Mouse (Mus musculus): ENCODE data around the gene Klhl8. TPM values are rescaled to one million over a fixed set of nuclear protein-coding genes. Genes with fewer than 3 reads are reported as not detected.
A peak's percentile ranks its signal among the peaks of the same experiment; 100 is the strongest.
"Not testable (repeated sequence)": the region's sequence is repeated elsewhere in the genome, so short reads cannot be mapped to it uniquely, and the experiment has no call there.

Gene Klhl8
- 5.5 TPM for polyA plus RNA-seq (2021)

- CTCF ChIA-PET = interaction anchor here (0.9 to 4.7 kb wide), 4 partner anchors 9 to 28 kb away, joined by 3 to 36 read pairs (median 4); no protein-coding TSS in a partner anchor
- POLR2A ChIA-PET = interaction anchor here (0.6 to 1.0 kb wide), 3 partner anchors 9 to 66 kb away, joined by 3 to 4 read pairs (median 3); no protein-coding TSS in a partner anchor
- no peak for TF ChIP-seq CTCF (IDR thresholded peaks at IDR 0.05)
- in situ Hi-C loops (cut with MboI; ENCODE audit: low pct_unique_long_range_greater_than_20kb) = no loop called here
- H3K27me3 ChIP-seq = peaks cover 12% of the 10 kb centered on the region
- ATAC-seq = peak; percentile 92
- no peak for DNase-seq (ENCODE audit: low read depth, low spot score)
Measured at GRCm38 (mm10) chr5:103910748-103911409, at the start of gene Klhl8. Klhl8 (minus strand) TSS chr5:103911259.

GRCm38 (mm10) chr5:103954638-103955037 lies 43.6 kb upstream of the Klhl8 start:
- ChIA-PET CTCF (interaction anchor here (1.2 to 1.6 kb wide), 2 partner anchors 9 to 40 kb away, joined by 4 read pairs; no protein-coding TSS in a partner anchor), POLR2A (no interaction called here)

GRCm38 (mm10) chr5:103953135-103954083 lies 42.4 kb upstream of the Klhl8 start:
- POLR2A ChIA-PET = no interaction called here

More at GRCm38 (mm10) chr5:103954638-103955037, 43.6 kb upstream of the Klhl8 start:
- no peak for TF ChIP-seq CTCF (IDR thresholded peaks at IDR 0.05)
- DNase-seq (ENCODE audit: low read depth, low spot score) (no peak), ATAC-seq (no peak)
- H3K27me3 ChIP-seq = no peaks in the 10 kb centered on the region
- in situ Hi-C loops (cut with MboI; ENCODE audit: low pct_unique_long_range_greater_than_20kb) = no loop called here

GRCm38 (mm10) chr5:103950138-103950537 lies 39.1 kb upstream of the Klhl8 start:
- in situ Hi-C loops (cut with MboI; ENCODE audit: low pct_unique_long_range_greater_than_20kb); DNase-seq (ENCODE audit: low read depth, low spot score); ATAC-seq; H3K27me3 ChIP-seq; POLR2A ChIA-PET; CTCF ChIA-PET: not testable (repeated sequence)

More at GRCm38 (mm10) chr5:103953135-103954083, 42.4 kb upstream of the Klhl8 start:
- DNase-seq (ENCODE audit: low read depth, low spot score) = peak; percentile 47
- peak; percentile 47 for ATAC-seq
- no peak for TF ChIP-seq CTCF (IDR thresholded peaks at IDR 0.05)
- H3K27me3 ChIP-seq = no peaks in the 10 kb centered on the region
- in situ Hi-C loops (cut with MboI; ENCODE audit: low pct_unique_long_range_greater_than_20kb) = no loop called here
- CTCF ChIA-PET = interaction anchor here (1.6 kb wide), 1 partner anchor 8 kb away, joined by 4 read pairs; no protein-coding TSS in a partner anchor

- CTCF ChIA-PET = no interaction called here
- ATAC-seq (no peak), DNase-seq (ENCODE audit: low read depth, low spot score) (no peak)
- H3K27me3 ChIP-seq = peaks cover 39% of the 10 kb centered on the region
- POLR2A ChIA-PET = no interaction called here
- no peak for TF ChIP-seq CTCF (IDR thresholded peaks at IDR 0.05)
- in situ Hi-C loops (cut with MboI; ENCODE audit: low pct_unique_long_range_greater_than_20kb) = no loop called here
Measured at GRCm38 (mm10) chr5:103943183-103943582, 32.1 kb upstream of the Klhl8 start.

- CTCF ChIA-PET = interaction anchor here (4.7 kb wide), 1 partner anchor 11 kb away, joined by 37 read pairs; no protein-coding TSS in a partner anchor
- TF ChIP-seq CTCF (IDR thresholded peaks at IDR 0.05) = no peak
- no peak for DNase-seq (ENCODE audit: low read depth, low spot score)
- H3K27me3 ChIP-seq = peaks cover 36% of the 10 kb centered on the region
- POLR2A ChIA-PET = no interaction called here
- in situ Hi-C loops (cut with MboI; ENCODE audit: low pct_unique_long_range_greater_than_20kb) = no loop called here
- ATAC-seq = no peak
Measured at GRCm38 (mm10) chr5:103939856-103940255, 28.8 kb upstream of the Klhl8 start.

- DNase-seq (ENCODE audit: low read depth, low spot score) = no peak
- H3K27me3 ChIP-seq = peaks cover 36% of the 10 kb centered on the region
- no peak for ATAC-seq
- ChIA-PET CTCF (interaction anchor here (1.4 to 4.7 kb wide), 2 partner anchors 11 to 82 kb away, joined by 5 to 37 read pairs; no protein-coding TSS in a partner anchor), POLR2A (no interaction called here)
- TF ChIP-seq CTCF (IDR thresholded peaks at IDR 0.05) = no peak
- in situ Hi-C loops (cut with MboI; ENCODE audit: low pct_unique_long_range_greater_than_20kb) = no loop called here
Measured at GRCm38 (mm10) chr5:103939350-103939652, 28.2 kb upstream of the Klhl8 start.

GRCm38 (mm10) chr5:103938547-103939349 lies 27.7 kb upstream of the Klhl8 start:
- peaks cover 36% of the 10 kb centered on the region for H3K27me3 ChIP-seq
- ChIA-PET CTCF (interaction anchor here (1.3 to 4.7 kb wide), 3 partner anchors 10 to 81 kb away, joined by 3 to 37 read pairs (median 5); no protein-coding TSS in a partner anchor), POLR2A (no interaction called here)
- in situ Hi-C loops (cut with MboI; ENCODE audit: low pct_unique_long_range_greater_than_20kb) = no loop called here
- DNase-seq (ENCODE audit: low read depth, low spot score) (no peak), ATAC-seq (no peak)
- TF ChIP-seq CTCF (IDR thresholded peaks at IDR 0.05) = no peak

- DNase-seq (ENCODE audit: low read depth, low spot score) (no peak), ATAC-seq (peak; percentile 60)
- POLR2A ChIA-PET = no interaction called here
- in situ Hi-C loops (cut with MboI; ENCODE audit: low pct_unique_long_range_greater_than_20kb) = no loop called here
- CTCF ChIA-PET = interaction anchor here (0.7 to 4.7 kb wide), 3 partner anchors 8 to 21 kb away, joined by 3 to 37 read pairs (median 3); no protein-coding TSS in a partner anchor
- peaks cover 36% of the 10 kb centered on the region for H3K27me3 ChIP-seq
- TF ChIP-seq CTCF (IDR thresholded peaks at IDR 0.05) = peak; percentile 96
Measured at GRCm38 (mm10) chr5:103936906-103937589, 26.0 kb upstream of the Klhl8 start.

- POLR2A ChIA-PET; in situ Hi-C loops (cut with MboI; ENCODE audit: low pct_unique_long_range_greater_than_20kb); ATAC-seq; CTCF ChIA-PET; H3K27me3 ChIP-seq; DNase-seq (ENCODE audit: low read depth, low spot score): not testable (repeated sequence)
Measured at GRCm38 (mm10) chr5:103931924-103932323, 20.9 kb upstream of the Klhl8 start.
